Mouse (Mus musculus) forebrain, embryonic 15.5 days (tissue): Measurements from ENCODE around the gene Acp7. TPM values are rescaled to one million over a fixed set of nuclear protein-coding genes. Genes with fewer than 3 reads are reported as not detected.
A peak's percentile ranks its signal among the peaks of the same experiment; 100 is the strongest.

Experiments used
- ATAC-seq: fragments of 200-750 bp; cut with Nextera tagmentation; replicated peaks from 2 replicates; pipeline ENCODE4 v1.8.0; 2017; ENCODE audit warnings: mild to moderate bottlenecking, moderate TSS enrichment, moderate library complexity
- H3K27ac ChIP-seq: fragments of 300-500 bp; sonication (generic); replicated peaks from 2 replicates; pipeline ENCODE4 v1.5.1; 2015; ENCODE audit warnings: mild to moderate bottlenecking, inconsistent platforms
- H3K27me3 ChIP-seq: fragments of 300-500 bp; sonication (generic); 2 replicates; pipeline ENCODE4 v1.6.1; 2015; ENCODE audit warnings: inconsistent platforms
- H3K36me3 ChIP-seq: fragments of 300-500 bp; sonication (generic); 2 replicates; pipeline ENCODE4 v1.6.1; 2015; ENCODE audit warnings: mild to moderate bottlenecking, inconsistent platforms
- H3K4me1 ChIP-seq: fragments of 300-500 bp; sonication (generic); 2 replicates; pipeline ENCODE4 v1.6.1; 2015; ENCODE audit warnings: inconsistent platforms
- H3K4me2 ChIP-seq: fragments of 300-500 bp; sonication (generic); replicated peaks from 2 replicates; pipeline ENCODE4 v1.6.1; 2015; ENCODE audit warnings: mild to moderate bottlenecking, inconsistent platforms
- H3K4me3 ChIP-seq: fragments of 300-500 bp; sonication (generic); 2 replicates; pipeline ENCODE4 v1.5.1; 2015; ENCODE audit warnings: mild to moderate bottlenecking, inconsistent platforms
- H3K9ac ChIP-seq: fragments of 300-500 bp; sonication (generic); replicated peaks from 2 replicates; pipeline ENCODE4 v1.6.1; 2015; ENCODE audit warnings: mild to moderate bottlenecking, inconsistent platforms
- H3K9me3 ChIP-seq: fragments of 300-500 bp; sonication (generic); 2 replicates; pipeline ENCODE4 v1.6.1; 2016; ENCODE audit warnings: inconsistent platforms
- WGBS: fragments of 180-500 bp; shearing (Covaris S2); methylation state at CpG from one replicate; pipeline ENCODE4 v1.1.7; 2015; ENCODE audit warnings: mixed read lengths; 5-methylcytosine and 5-hydroxymethylcytosine counted together
- microRNA-seq: library from miRNA; unstranded; fragments of <30 nt; microRNA quantifications from one replicate; pipeline ENCODE4, GENCODE M21; 2016
- polyA plus RNA-seq: library from polyadenylated mRNA; unstranded; fragments of >200 nt; fragmentation: Nextera tagmentation; extraction: Ambion mirVana; gene quantifications from 2 replicates; pipeline ENCODE4 v1.2.1, GENCODE M21; 2015

Gene Acp7
- polyA plus RNA-seq, 1 experiment from 2014 or later = not detected

DNA sequence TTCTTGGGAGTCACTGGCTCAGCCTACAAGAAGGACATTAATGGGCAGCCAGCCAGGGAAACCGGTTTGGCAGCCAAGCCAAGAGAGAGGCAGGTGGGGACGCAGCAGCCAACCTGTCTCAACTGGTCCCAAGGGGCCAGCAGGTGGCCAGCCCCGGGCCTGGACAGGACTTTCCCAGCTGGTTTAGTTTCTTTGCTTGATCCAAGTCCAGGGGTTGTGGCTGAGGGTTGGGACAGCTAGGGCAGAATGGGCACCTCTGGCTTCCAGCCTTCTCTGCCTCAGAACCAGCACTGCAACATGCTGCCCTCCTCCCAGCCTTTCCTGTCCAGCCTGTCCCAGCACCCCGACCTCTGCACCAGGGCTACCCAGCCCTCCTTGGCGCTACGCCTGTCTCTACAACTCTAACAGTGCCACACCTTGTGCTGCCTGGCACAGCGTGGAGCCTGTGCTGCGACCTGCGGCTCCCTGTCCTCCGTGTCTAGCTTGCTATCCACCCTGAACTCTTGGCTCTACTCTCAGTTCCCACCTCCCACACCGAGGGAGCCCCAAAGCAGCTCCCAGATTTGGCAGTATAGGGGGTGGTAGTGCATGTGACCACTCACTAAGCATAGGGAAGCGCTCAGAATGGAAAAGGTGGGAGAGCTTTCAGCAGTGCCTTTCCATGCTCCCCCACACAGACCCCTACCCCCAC, 60.7 kb downstream of the Acp7 start:
- Histone ChIP-seq H3K27me3 (no peaks in the 10 kb centered on the region), H3K27ac (0 out of 2 replicates have a peak overlapping the region, but pooled peaks have one; percentile 10), H3K4me2 (no peak overlapping the region), H3K4me1 (peaks cover 8% of the 10 kb centered on the region; the same call in 1 of the 2 replicates), H3K36me3 (peaks cover 16% of the 10 kb centered on the region), H3K9ac (no peak overlapping the region), H3K9me3 (no peaks in the 10 kb centered on the region), H3K4me3 (no peak overlapping the region)
- 67% methylated on average over 12 of the region's 12 CpGs for WGBS
- ATAC-seq = no peak

DNA sequence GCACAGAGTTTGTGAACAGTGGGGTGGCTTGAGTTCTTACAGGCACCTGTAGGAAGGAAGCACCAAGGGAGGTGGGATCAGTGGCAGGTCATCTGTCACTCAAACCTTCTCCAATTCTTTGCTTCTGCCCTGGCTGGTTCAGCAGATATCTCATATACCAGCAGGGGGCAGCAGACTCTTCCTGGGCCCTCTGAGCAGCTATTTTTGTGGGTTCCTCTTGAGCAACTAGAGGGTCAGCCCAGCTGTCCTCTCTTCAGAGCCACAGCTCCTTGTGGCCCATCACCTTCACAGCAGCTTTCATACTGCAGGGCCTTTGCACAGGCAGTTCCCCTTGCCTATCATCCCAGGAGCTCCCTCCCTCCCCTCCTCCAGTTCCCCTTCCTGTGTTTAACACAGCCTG, 62.9 kb downstream of the Acp7 start:
- Histone ChIP-seq H3K4me1 (peaks cover 8% of the 10 kb centered on the region; the same call in 1 of the 2 replicates), H3K9me3 (no peaks in the 10 kb centered on the region), H3K27me3 (no peaks in the 10 kb centered on the region), H3K27ac (no peak overlapping the region), H3K4me2 (no peak overlapping the region), H3K9ac (no peak overlapping the region), H3K36me3 (peaks cover 27% of the 10 kb centered on the region), H3K4me3 (no peak overlapping the region)
- no peak for ATAC-seq

DNA sequence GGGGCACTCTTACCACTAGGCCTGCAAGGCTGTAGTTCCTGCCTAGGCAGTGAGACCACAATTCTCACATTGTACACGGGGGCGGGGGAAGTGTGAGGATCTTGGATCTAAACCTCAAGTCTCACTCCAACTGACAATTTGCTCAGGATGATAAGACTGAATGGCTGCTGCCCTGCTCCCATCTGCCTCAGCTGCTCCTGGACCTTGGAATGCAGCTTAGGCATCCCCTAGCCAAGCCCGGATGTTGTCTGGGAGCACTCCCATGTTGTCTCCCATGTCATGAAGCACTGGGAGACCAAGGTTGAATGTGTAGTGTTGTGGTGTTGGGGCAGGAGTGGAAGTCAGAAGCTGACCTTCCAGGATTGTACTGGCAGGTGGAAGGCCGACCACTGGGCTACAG, 63.6 kb downstream of the Acp7 start:
- ATAC-seq = no peak
- peaks cover 8% of the 10 kb centered on the region; the same call in 1 of the 2 replicates for H3K4me1 ChIP-seq
- no peaks in the 10 kb centered on the region for H3K9me3 ChIP-seq
- no peak overlapping the region for H3K4me3 ChIP-seq
- WGBS = 90% methylated on average over 4 of the region's 4 CpGs
- no peaks in the 10 kb centered on the region for H3K27me3 ChIP-seq
- no peak overlapping the region for H3K9ac ChIP-seq
- no peak overlapping the region for H3K4me2 ChIP-seq
- no peak overlapping the region for H3K27ac ChIP-seq
- peaks cover 27% of the 10 kb centered on the region for H3K36me3 ChIP-seq

DNA sequence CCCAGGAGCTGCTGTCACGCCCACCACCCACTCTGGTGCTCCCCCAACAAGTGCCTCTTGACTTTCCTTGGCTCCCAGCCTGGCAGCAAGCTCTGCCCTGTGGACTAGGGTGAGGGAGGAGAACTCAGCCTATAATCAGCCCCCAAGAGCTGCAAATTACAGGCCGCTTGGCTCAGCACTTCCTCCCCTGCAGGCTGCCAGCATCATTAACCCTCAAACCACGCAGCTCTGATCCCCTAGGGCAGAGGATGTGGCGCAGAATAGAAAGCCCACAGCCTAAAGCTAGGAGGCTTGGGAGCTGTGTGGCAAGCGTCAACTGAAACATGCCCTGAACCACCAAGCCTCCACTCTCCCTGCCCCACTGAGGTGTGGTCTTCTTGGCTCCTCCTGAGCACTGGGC, 65.7 kb downstream of the Acp7 start:
- H3K4me3 ChIP-seq = no peak overlapping the region

DNA sequence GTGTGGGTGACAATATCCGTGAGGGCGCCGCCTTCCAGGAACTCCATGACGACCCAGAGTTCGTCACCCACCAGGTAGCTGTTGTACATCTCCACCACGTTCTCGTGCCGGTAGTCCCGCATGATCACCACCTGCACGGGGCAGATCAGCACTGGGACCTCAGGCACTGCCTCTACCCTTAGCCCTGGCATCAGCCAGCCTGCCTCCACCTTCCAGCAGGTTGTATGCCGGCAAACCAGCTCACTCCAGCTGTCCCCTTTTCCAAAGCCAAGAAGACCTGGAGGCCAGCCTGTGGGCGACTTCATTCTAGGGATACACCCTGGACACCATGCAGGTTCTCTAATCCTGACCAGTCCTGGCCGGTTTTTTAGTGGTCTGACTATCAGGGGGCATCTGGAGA, 68.2 kb downstream of the Acp7 start:
- H3K36me3 ChIP-seq = peaks cover 45% of the 10 kb centered on the region
- ATAC-seq = no peak
- H3K4me3 ChIP-seq = no peak overlapping the region
- H3K27ac ChIP-seq = no peak overlapping the region
- no peak overlapping the region for H3K9ac ChIP-seq
- H3K4me2 ChIP-seq = no peak overlapping the region
- 92% methylated on average over 13 of the region's 13 CpGs for WGBS
- H3K9me3 ChIP-seq = no peaks in the 10 kb centered on the region
- H3K27me3 ChIP-seq = no peaks in the 10 kb centered on the region
- H3K4me1 ChIP-seq = no peaks in the 10 kb centered on the region

More for the DNA sequence above, 65.7 kb downstream of the Acp7 start:
- Histone ChIP-seq H3K27me3 (no peaks in the 10 kb centered on the region), H3K36me3 (peaks cover 32% of the 10 kb centered on the region), H3K9ac (no peak overlapping the region), H3K27ac (no peak overlapping the region), H3K4me2 (no peak overlapping the region), H3K4me1 (peaks cover under 1% of the 10 kb centered on the region; the same call in 1 of the 2 replicates), H3K9me3 (no peaks in the 10 kb centered on the region)
- 65% methylated on average over 5 of the region's 5 CpGs for WGBS
- no peak for ATAC-seq

DNA sequence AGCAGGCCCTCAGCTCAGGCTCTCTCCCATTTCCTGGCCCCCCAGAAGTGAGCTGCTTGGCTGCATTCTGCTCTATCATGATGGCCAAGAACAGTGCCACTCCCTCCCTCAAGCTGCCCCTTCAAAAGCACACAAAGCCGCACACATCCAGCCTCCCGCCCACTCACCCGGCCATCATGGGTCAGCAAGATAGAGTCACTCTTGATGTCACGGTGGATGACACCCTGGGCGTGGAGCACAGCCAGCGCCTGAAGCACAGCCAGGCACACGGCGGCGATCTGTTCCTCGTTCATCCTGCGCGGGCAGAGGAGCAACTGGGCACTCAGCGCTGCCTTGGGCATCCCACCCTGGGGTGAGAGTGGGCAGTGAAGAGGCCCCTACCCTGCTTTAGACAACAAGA, 68.8 kb downstream of the Acp7 start:
- Histone ChIP-seq H3K27ac (no peak overlapping the region), H3K4me2 (no peak overlapping the region), H3K27me3 (no peaks in the 10 kb centered on the region), H3K4me3 (no peak overlapping the region), H3K4me1 (no peaks in the 10 kb centered on the region), H3K9me3 (no peaks in the 10 kb centered on the region), H3K36me3 (peaks cover 40% of the 10 kb centered on the region), H3K9ac (no peak overlapping the region)
- WGBS = 93% methylated on average over 13 of the region's 13 CpGs
- ATAC-seq = no peak

DNA sequence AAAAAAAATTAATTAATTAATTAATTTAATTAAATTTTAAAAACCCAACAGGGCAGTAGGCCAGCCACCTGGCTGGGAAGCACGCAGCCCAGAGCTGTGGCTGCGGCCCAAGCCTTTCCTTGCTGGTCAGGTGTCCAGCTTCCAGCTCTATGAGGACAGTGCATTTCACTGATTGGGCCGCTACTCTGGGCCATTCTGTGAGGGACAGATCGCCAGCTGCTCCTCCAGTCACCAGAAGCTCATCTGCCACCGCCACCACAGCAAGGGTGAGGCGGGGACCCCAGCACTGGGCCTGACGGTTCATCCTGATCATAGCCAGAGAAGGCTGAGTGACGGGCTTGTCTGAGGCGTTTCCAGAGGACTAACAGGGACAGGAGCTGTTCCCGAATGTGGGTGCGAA, 69.2 kb downstream of the Acp7 start:
- no peaks in the 10 kb centered on the region for H3K27me3 ChIP-seq
- H3K27ac ChIP-seq = no peak overlapping the region
- no peak overlapping the region for H3K4me2 ChIP-seq
- H3K4me1 ChIP-seq = no peaks in the 10 kb centered on the region
- no peak overlapping the region for H3K9ac ChIP-seq
- no peak overlapping the region for H3K4me3 ChIP-seq
- H3K36me3 ChIP-seq = peaks cover 36% of the 10 kb centered on the region
- WGBS = 93% methylated on average over 11 of the region's 11 CpGs
- no peak for ATAC-seq
- no peaks in the 10 kb centered on the region for H3K9me3 ChIP-seq

DNA sequence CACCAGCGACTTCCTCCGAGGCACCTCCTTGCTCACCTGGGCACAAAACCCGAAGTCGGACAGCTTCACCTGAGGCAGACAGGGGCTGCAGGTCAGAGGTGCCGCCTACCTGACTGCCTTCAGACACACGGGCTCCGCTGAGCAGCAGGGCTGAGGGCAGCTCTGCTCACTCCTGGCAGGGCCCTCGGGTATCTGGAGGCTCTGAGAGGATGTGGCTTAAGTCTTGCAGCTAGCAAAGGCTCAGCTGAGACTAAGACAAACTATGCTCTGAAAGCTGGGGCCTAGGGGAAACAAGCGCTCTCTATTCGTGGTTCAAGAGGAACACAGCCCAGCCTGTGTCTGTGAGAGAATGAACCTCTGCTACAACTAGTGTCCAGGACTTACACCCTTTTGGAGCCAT, 70.3 kb downstream of the Acp7 start:
- H3K9me3 ChIP-seq = no peaks in the 10 kb centered on the region
- H3K4me1 ChIP-seq = no peaks in the 10 kb centered on the region
- no peak overlapping the region for H3K4me2 ChIP-seq
- H3K36me3 ChIP-seq = peaks cover 30% of the 10 kb centered on the region
- no peak for ATAC-seq
- no peak overlapping the region for H3K4me3 ChIP-seq
- no peak overlapping the region for H3K27ac ChIP-seq
- no peak overlapping the region for H3K9ac ChIP-seq
- WGBS = 97% methylated on average over 10 of the region's 10 CpGs
- no peaks in the 10 kb centered on the region for H3K27me3 ChIP-seq

DNA sequence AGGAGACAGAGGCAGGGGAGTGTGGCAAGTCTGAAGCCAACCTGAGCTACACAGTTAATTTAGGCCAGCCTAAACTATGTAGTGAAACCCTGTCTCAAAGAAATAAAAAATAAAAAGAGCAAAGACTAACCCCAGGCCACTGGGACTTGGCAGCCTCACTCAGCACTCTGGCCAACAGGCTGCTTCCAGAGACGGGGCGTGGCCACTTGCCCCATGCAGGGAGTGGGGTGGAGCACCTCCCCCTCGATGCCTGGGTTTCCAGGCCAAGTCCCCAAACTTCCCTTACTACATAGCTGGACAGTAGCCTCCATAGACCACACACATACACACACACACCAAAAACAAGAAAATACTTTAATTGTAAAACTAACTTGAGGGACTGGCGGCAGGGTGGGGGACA, 72.6 kb downstream of the Acp7 start:
- no peak for ATAC-seq
- H3K27ac ChIP-seq = no peak overlapping the region
- peaks cover 20% of the 10 kb centered on the region for H3K36me3 ChIP-seq
- no peaks in the 10 kb centered on the region for H3K9me3 ChIP-seq
- no peak overlapping the region for H3K4me3 ChIP-seq
- no peaks in the 10 kb centered on the region for H3K4me1 ChIP-seq
- H3K27me3 ChIP-seq = no peaks in the 10 kb centered on the region
- H3K4me2 ChIP-seq = no peak overlapping the region
- no peak overlapping the region for H3K9ac ChIP-seq
- 75% methylated on average over 4 of the region's 4 CpGs for WGBS

DNA sequence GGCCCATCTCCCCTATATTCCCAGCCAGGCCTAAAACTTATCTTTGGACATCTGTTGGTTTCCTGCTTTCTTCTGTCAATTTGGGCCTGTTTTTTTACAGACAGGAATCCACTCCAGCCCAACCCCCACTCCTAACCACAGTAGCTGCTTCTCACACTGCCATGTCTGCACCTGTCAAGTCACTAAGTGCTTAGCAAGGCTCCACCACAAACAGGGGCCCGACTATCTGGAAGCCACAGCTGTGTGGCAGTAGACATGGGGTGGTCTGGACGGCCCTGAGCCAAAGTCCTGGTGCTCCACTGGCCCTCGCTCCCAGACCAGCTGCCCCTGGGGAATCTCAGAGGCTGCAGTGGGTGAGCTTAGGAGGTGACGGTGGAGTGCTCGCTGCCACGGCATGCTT, 73.4 kb downstream of the Acp7 start:
- Histone ChIP-seq H3K4me1 (no peaks in the 10 kb centered on the region), H3K9ac (no peak overlapping the region), H3K4me3 (no peak overlapping the region), H3K9me3 (no peaks in the 10 kb centered on the region), H3K27me3 (no peaks in the 10 kb centered on the region), H3K36me3 (peaks cover 19% of the 10 kb centered on the region), H3K4me2 (no peak overlapping the region), H3K27ac (no peak overlapping the region)
- 94% methylated on average over 6 of the region's 6 CpGs for WGBS
- no peak for ATAC-seq

Small RNAs within 50 kb of the gene (microRNA-seq; reads per million reads assigned to microRNA genes)
- 0.66 reads per million for gene Mir7049

Other genes with a start within 250 kb of the Acp7 start
- gene Med29, start 238.6 kb downstream of the Acp7 start, polyA plus RNA-seq = 44.6 and 46.9 TPM in 2 replicates
- gene Paf1, start 238.4 kb downstream of the Acp7 start, polyA plus RNA-seq = 98.0 and 106 TPM in 2 replicates
- gene Gmfg, start 193.9 kb downstream of the Acp7 start, polyA plus RNA-seq = 4.0 and 4.7 TPM in 2 replicates
- gene Lrfn1, start 179.4 kb downstream of the Acp7 start, polyA plus RNA-seq = 10.9 and 13.0 TPM in 2 replicates
- not detected in 2 replicates for gene Ifnl2, start 120.9 kb downstream of the Acp7 start, polyA plus RNA-seq
- gene Ifnl3, start 108.5 kb downstream of the Acp7 start, polyA plus RNA-seq = not detected in 2 replicates
- gene Sycn, start 90.4 kb downstream of the Acp7 start, polyA plus RNA-seq = not detected in 2 replicates
- not detected in 2 replicates for gene Nccrp1, start 84.1 kb downstream of the Acp7 start, polyA plus RNA-seq
- 24.3 and 25.7 TPM in 2 replicates for gene Samd4b, start 33.2 kb downstream of the Acp7 start, polyA plus RNA-seq
- gene Pak4, start 33.1 kb downstream of the Acp7 start, polyA plus RNA-seq = 28.9 and 30.0 TPM in 2 replicates
- gene Fbxo27, start 61.5 kb upstream of the Acp7 start, polyA plus RNA-seq = 6.3 TPM in 2 replicates
- 3.3 and 3.8 TPM in 2 replicates for gene Fbxo17, start 85.5 kb upstream of the Acp7 start, polyA plus RNA-seq
- gene Mrps12, start 110.5 kb upstream of the Acp7 start, polyA plus RNA-seq = 109 and 113 TPM in 2 replicates
- 18.5 and 18.6 TPM in 2 replicates for gene Sars2, start 110.7 kb upstream of the Acp7 start, polyA plus RNA-seq
- 0.27 TPM in 1 of 2 replicates, not detected in the other for gene Ccer2, start 124.8 kb upstream of the Acp7 start, polyA plus RNA-seq
- gene Sirt2, start 135.4 kb upstream of the Acp7 start, polyA plus RNA-seq = 105 and 109 TPM in 2 replicates
- gene Nfkbib, start 136.2 kb upstream of the Acp7 start, polyA plus RNA-seq = 59.0 and 62.0 TPM in 2 replicates
- 1.8 and 2.5 TPM in 2 replicates for gene Rinl, start 157.6 kb upstream of the Acp7 start, polyA plus RNA-seq
- 231 and 243 TPM in 2 replicates for gene Hnrnpl, start 177.2 kb upstream of the Acp7 start, polyA plus RNA-seq
- gene Ech1, start 193.9 kb upstream of the Acp7 start, polyA plus RNA-seq = 85.2 and 86.5 TPM in 2 replicates
- gene Lgals4, start 202.5 kb upstream of the Acp7 start, polyA plus RNA-seq = 4.2 and 4.9 TPM in 2 replicates
- 2.6 and 3.5 TPM in 2 replicates for gene Lgals7, start 232.5 kb upstream of the Acp7 start, polyA plus RNA-seq